In genomic region chr15:10868716-10869585, GRCm38 (mm10) we compare ENCODE assay signal across 8 mouse cellular contexts.
A peak's percentile ranks its signal among the peaks of the same experiment; 100 is the strongest.
DNase-seq lines count a peak whose midpoint lies in the region; ATAC-seq and TF ChIP-seq lines count a peak whose summit lies in the region.

No protein-coding gene starts in this region.

- H3K36me3 ChIP-seq in hindbrain, embryonic 16.5 days (ENCODE audit: control insufficient read depth, insufficient read depth, low read length) = no peaks in the 10 kb centered on the region
- no peaks in the 10 kb centered on the region for H3K36me3 ChIP-seq in liver, postnatal 0 days (replicated peaks; ENCODE audit: insufficient read depth, low read length)

- peak; percentile 44 for ATAC-seq in hindbrain, embryonic 16.5 days
- ATAC-seq in liver, postnatal 0 days = peak; percentile 80; the same call in 1 of the 2 replicates
- ATAC-seq in inflammation-experienced regulatory T-cells, adult 6 months = no peak

- H3K27ac ChIP-seq in hindbrain, embryonic 16.5 days (ENCODE audit: low read depth, low read length) = no peak overlapping the region
- no peak overlapping the region for H3K27ac ChIP-seq in liver, postnatal 0 days (ENCODE audit: low read depth)

- TF ChIP-seq POLR2A in lung, adult 2 months (IDR thresholded peaks at IDR 0.05; ENCODE audit: borderline replicate concordance, extremely low read depth, low read depth, low read length) = no peak

- H3K27me3 ChIP-seq in hindbrain, embryonic 16.5 days (replicated peaks; ENCODE audit: control insufficient read depth, insufficient read depth, low read length) = no peaks in the 10 kb centered on the region
- no peaks in the 10 kb centered on the region for H3K27me3 ChIP-seq in liver, postnatal 0 days (ENCODE audit: insufficient read depth, low read length)

- TF ChIP-seq EP300 in liver, postnatal 0 days (IDR thresholded peaks at IDR 0.05; ENCODE audit: low read depth) = no peak

- peaks cover 37% of the 10 kb centered on the region for H3K4me1 ChIP-seq in lung, adult 2 months (ENCODE audit: control insufficient read depth, insufficient read depth, low read length)
- no peaks in the 10 kb centered on the region for H3K4me1 ChIP-seq in hindbrain, embryonic 16.5 days (ENCODE audit: control insufficient read depth, insufficient read depth, low read depth, low read length)
- H3K4me1 ChIP-seq in liver, postnatal 0 days (ENCODE audit: insufficient read depth) = peaks cover 4% of the 10 kb centered on the region; the same call in 1 of the 2 replicates

- H3K4me2 ChIP-seq in hindbrain, embryonic 16.5 days (ENCODE audit: low read length) = no peak overlapping the region
- no peak overlapping the region for H3K4me2 ChIP-seq in liver, postnatal 0 days (ENCODE audit: low read depth, low read length)

- no peak for TF ChIP-seq CTCF in lung, adult 2 months (IDR thresholded peaks at IDR 0.05; ENCODE audit: insufficient read depth, low read length)
- peak; percentile 61 for TF ChIP-seq CTCF in liver, postnatal 0 days (IDR thresholded peaks at IDR 0.05; ENCODE audit: low read depth)

- DNase-seq in lung, adult 18-20 months = peak; percentile 43 to 52
- DNase-seq in lung, adult 2 months = no peak
- peak; percentile 46 for DNase-seq in embryo, embryonic 10 days (ENCODE audit: low spot score)
- DNase-seq in liver, postnatal 0 days = peak; percentile 52
- peak; percentile 14 for DNase-seq in testis, postnatal 14 days (ENCODE audit: low spot score)
- DNase-seq in spleen, postnatal 14 days (ENCODE audit: low spot score in 2 of 2) = no peak

- no peak overlapping the region for H3K9ac ChIP-seq in hindbrain, embryonic 16.5 days (ENCODE audit: low read depth, low read length)
- no peak overlapping the region for H3K9ac ChIP-seq in liver, postnatal 0 days (replicated peaks)

- no peak overlapping the region for H3K4me3 ChIP-seq in lung, adult 2 months (replicated peaks; ENCODE audit: extremely low read depth, low read depth, low read length)
- H3K4me3 ChIP-seq in hindbrain, embryonic 16.5 days (ENCODE audit: low read length) = no peak overlapping the region
- H3K4me3 ChIP-seq in liver, postnatal 0 days (ENCODE audit: low read depth, low read length) = no peak overlapping the region

- H3K9me3 ChIP-seq in hindbrain, embryonic 16.5 days (ENCODE audit: control insufficient read depth, low read length) = no peaks in the 10 kb centered on the region
- no peaks in the 10 kb centered on the region for H3K9me3 ChIP-seq in liver, postnatal 0 days (ENCODE audit: low read length)

- 59% methylated on average over 14 of the region's 14 CpGs for WGBS in lung, adult 2 months
- 66% methylated on average over 14 of the region's 14 CpGs for WGBS in hindbrain, embryonic 16.5 days
- 47% methylated on average over 14 of the region's 14 CpGs for WGBS in liver, postnatal 0 days (ENCODE audit: insufficient replicate concordance)

Comparison
In these comparisons a context has a peak if more than half of its experiments do, and no peak if none do; other contexts are left out.
1. DNase-seq: peak in lung, adult 18-20 months (2 of 2), embryo, embryonic 10 days (single experiment), liver, postnatal 0 days (single experiment) and testis, postnatal 14 days (single experiment); none in lung, adult 2 months (single experiment) and spleen, postnatal 14 days (0 of 2).